Mouse (Mus musculus): ENCODE data around the gene Rnf225. TPM values are rescaled to one million over a fixed set of nuclear protein-coding genes. Genes with fewer than 3 reads are reported as not detected.
A peak's percentile ranks its signal among the peaks of the same experiment; 100 is the strongest.

Gene Rnf225
- total and polyA plus RNA-seq, 3 experiments = 0.89 to 2.3 TPM; not detected in 1

GRCm38 (mm10) chr7:12921705-12922465, 5.3 kb upstream of the Rnf225 start, which contains the start of gene Rps5 (continued):
- TF ChIP-seq ELF1 (IDR thresholded peaks at IDR 0.05; ENCODE audit: low read depth, low read length) (peak; percentile 87), RAD21 (IDR thresholded peaks at IDR 0.05; ENCODE audit: low read depth, low read length) (no peak), MXI1 (IDR thresholded peaks at IDR 0.05; ENCODE audit: low read depth, low read length) (peak; percentile 86), KAT2A (conservative IDR thresholded peaks at IDR 0.05; ENCODE audit: low read depth, low read length) (peak; percentile 99)

- Histone ChIP-seq H3K4me1 (ENCODE audit: control insufficient read depth in 1 of 2, insufficient read depth in 2 of 2, low read length in 2 of 2) (peaks cover 0 to 10% of the 10 kb centered on the region in 2 experiments; a peak in 1 of 4 replicates), H3K27me3 (ENCODE audit: control insufficient read depth in 1 of 2, insufficient read depth in 2 of 2, low read length in 2 of 2) (no peaks in the 10 kb centered on the region), H3K9ac (ENCODE audit: control insufficient read depth, low read depth, low read length, poor library complexity, severe bottlenecking) (peak overlapping the region; percentile 93), H3K36me3 (ENCODE audit: control insufficient read depth in 1 of 2, insufficient read depth in 2 of 2, low read length in 2 of 2) (peaks cover 14 to 18% of the 10 kb centered on the region in 2 experiments), H3K27ac (ENCODE audit: control insufficient read depth, low read depth, low read length) (peak overlapping the region; percentile 69), H3K4me3 (ENCODE audit: control insufficient read depth in 1 of 2, insufficient read depth in 1 of 2, low read depth in 2 of 2, low read length in 2 of 2) (peak overlapping the region; percentile 74 to 82), H3K9me3 (replicated peaks; ENCODE audit: insufficient read depth, low read length) (no peaks in the 10 kb centered on the region), H3K79me2 (ENCODE audit: control insufficient read depth, insufficient read depth, low read length, poor library complexity) (peaks cover 28% of the 10 kb centered on the region)
- DNase-seq (ENCODE audit: low read depth, low spot score) = no peak
- TF ChIP-seq POLR2AphosphoS2 (IDR thresholded peaks at IDR 0.05; ENCODE audit: low read length) (peak; percentile 21; the same call in 1 of the 2 replicates), ELF1 (IDR thresholded peaks at IDR 0.05; ENCODE audit: low read depth, low read length) (no peak), CHD1 (IDR thresholded peaks at IDR 0.05; ENCODE audit: low read depth, low read length) (peak; percentile 90)
These were observed 4.5 kb upstream of the Rnf225 start for GRCm38 (mm10) chr7:12922729-12923128.

GRCm38 (mm10) chr7:12926316-12926715, 900 bp upstream of the Rnf225 start:
- TF ChIP-seq MAZ (IDR thresholded peaks at IDR 0.05; ENCODE audit: low read depth, low read length) (no peak), POLR2A (IDR thresholded peaks at IDR 0.05; ENCODE audit: control insufficient read depth in 1 of 2, insufficient read depth in 1 of 2, low read depth in 1 of 2, low read length in 2 of 2, poor library complexity in 1 of 2) (no peak), MAX (IDR thresholded peaks at IDR 0.05; ENCODE audit: low read length) (no peak), MYB (IDR thresholded peaks at IDR 0.05; ENCODE audit: low read depth, low read length) (no peak), KAT2A (conservative IDR thresholded peaks at IDR 0.05; ENCODE audit: low read depth, low read length) (no peak), POLR2AphosphoS5 (IDR thresholded peaks at IDR 0.05; ENCODE audit: borderline replicate concordance, low read depth, low read length) (no peak), GABPA (IDR thresholded peaks at IDR 0.05; ENCODE audit: low read depth, low read length) (no peak), ZC3H11A (IDR thresholded peaks at IDR 0.05; ENCODE audit: low read depth, low read length) (no peak), RCOR1 (IDR thresholded peaks at IDR 0.05; ENCODE audit: low read depth, low read length) (no peak), RAD21 (IDR thresholded peaks at IDR 0.05; ENCODE audit: low read depth, low read length) (no peak), ZKSCAN1 (IDR thresholded peaks at IDR 0.05; ENCODE audit: low read depth, low read length) (no peak), ETS1 (IDR thresholded peaks at IDR 0.05; ENCODE audit: low read depth, low read length) (no peak), HCFC1 (IDR thresholded peaks at IDR 0.05; ENCODE audit: low read depth, low read length) (no peak)
- H3K4me3 ChIP-seq (ENCODE audit: control insufficient read depth in 1 of 2, insufficient read depth in 1 of 2, low read depth in 2 of 2, low read length in 2 of 2) = no peak overlapping the region
- H3K36me3 ChIP-seq (ENCODE audit: control insufficient read depth in 1 of 2, insufficient read depth in 2 of 2, low read length in 2 of 2) = peaks cover 14 to 18% of the 10 kb centered on the region in 2 experiments
- H3K4me1 ChIP-seq (ENCODE audit: control insufficient read depth in 1 of 2, insufficient read depth in 2 of 2, low read length in 2 of 2) = peaks cover 0 to 10% of the 10 kb centered on the region in 2 experiments; a peak in 1 of 4 replicates
- H3K9ac ChIP-seq (ENCODE audit: control insufficient read depth, low read depth, low read length, poor library complexity, severe bottlenecking) = no peak overlapping the region
- no peak overlapping the region for H3K27ac ChIP-seq (ENCODE audit: control insufficient read depth, low read depth, low read length)
- peaks cover 28% of the 10 kb centered on the region for H3K79me2 ChIP-seq (ENCODE audit: control insufficient read depth, insufficient read depth, low read length, poor library complexity)
- H3K27me3 ChIP-seq (ENCODE audit: control insufficient read depth in 1 of 2, insufficient read depth in 2 of 2, low read length in 2 of 2) = no peaks in the 10 kb centered on the region
- DNase-seq (ENCODE audit: low read depth, low spot score) = peak; percentile 27
- no peaks in the 10 kb centered on the region for H3K9me3 ChIP-seq (replicated peaks; ENCODE audit: insufficient read depth, low read length)
